Mouse (Mus musculus): ENCODE data around the gene Slc4a8.

The Slc4a8 gene

GRCm38 (mm10) chr15:100832784-100833183, 71.2 kb downstream of the Slc4a8 start:
- no peak for DNase-seq

GRCm38 (mm10) chr15:100836729-100837128, 75.2 kb downstream of the Slc4a8 start:
- no peak for DNase-seq

- DNase-seq = peak; percentile 80
Measured at GRCm38 (mm10) chr15:100838607-100839207, 77.2 kb downstream of the Slc4a8 start.

GRCm38 (mm10) chr15:100844336-100844735, 82.8 kb downstream of the Slc4a8 start:
- DNase-seq = no peak

GRCm38 (mm10) chr15:100845049-100845879, 83.7 kb downstream of the Slc4a8 start:
- peak; percentile 83 for DNase-seq

GRCm38 (mm10) chr15:100847193-100847592, 85.6 kb downstream of the Slc4a8 start:
- DNase-seq = no peak

GRCm38 (mm10) chr15:100857586-100857985, 96.0 kb downstream of the Slc4a8 start:
- no peak for DNase-seq

- DNase-seq = no peak
Measured at GRCm38 (mm10) chr15:100860856-100861255, 99.3 kb downstream of the Slc4a8 start.

GRCm38 (mm10) chr15:100865556-100865955, 104.0 kb downstream of the Slc4a8 start:
- DNase-seq = no peak

GRCm38 (mm10) chr15:100869558-100869957, 108.0 kb downstream of the Slc4a8 start, which contains the start of gene Scn8a:
TSS of gene Scn8a (plus strand) at chr15:100869858.
- no peak for DNase-seq

- peak; percentile 50 for DNase-seq
Measured at GRCm38 (mm10) chr15:100870001-100870774, 108.6 kb downstream of the Slc4a8 start.

GRCm38 (mm10) chr15:100870775-100871106, 109.2 kb downstream of the Slc4a8 start:
- no peak for DNase-seq

- no peak for DNase-seq
Measured at GRCm38 (mm10) chr15:100871107-100872011, 109.8 kb downstream of the Slc4a8 start.

GRCm38 (mm10) chr15:100873155-100873554, 111.6 kb downstream of the Slc4a8 start:
- DNase-seq = peak; percentile 83
